Mouse (Mus musculus) intestine, postnatal 0 days (tissue): ENCODE measurements at regions not wholly inside any gene's neighbourhood (a gene's known extent, or its start where the extent isn't known, plus 50 kb on each side); places are given as distances from the start of the nearest gene placed in this dataset.

Experiments used
- ATAC-seq: fragments of 200-750 bp; cut with Nextera tagmentation; 2 replicates; pipeline ENCODE4 v1.8.0; 2017; ENCODE audit warnings: mild to moderate bottlenecking, moderate TSS enrichment, moderate library complexity
- H3K27ac ChIP-seq: fragments of 300-500 bp; sonication (generic); 2 replicates; pipeline ENCODE4 v1.5.1; 2014; ENCODE audit warnings: mild to moderate bottlenecking, low read depth, low read length, moderate library complexity
- H3K27me3 ChIP-seq: fragments of 300-500 bp; sonication (generic); replicated peaks from 2 replicates; pipeline ENCODE4 v1.6.1; 2014; ENCODE audit warnings: low read length, mixed read lengths; ENCODE audit not compliant: control insufficient read depth, insufficient read depth
- H3K36me3 ChIP-seq: fragments of 300-500 bp; sonication (generic); 2 replicates; pipeline ENCODE4 v1.6.1; 2014; ENCODE audit warnings: mild to moderate bottlenecking, moderate library complexity; ENCODE audit not compliant: control insufficient read depth, insufficient read depth
- H3K4me1 ChIP-seq: fragments of 300-500 bp; sonication (generic); replicated peaks from 2 replicates; pipeline ENCODE4 v1.6.1; 2014; ENCODE audit warnings: antibody characterized with exemption, low read length, mixed read lengths; ENCODE audit not compliant: control insufficient read depth, insufficient read depth
- H3K4me2 ChIP-seq: fragments of 300-500 bp; sonication (generic); replicated peaks from 2 replicates; pipeline ENCODE4 v1.6.1; 2014; ENCODE audit warnings: low read depth, mild to moderate bottlenecking, moderate library complexity
- H3K4me3 ChIP-seq: fragments of 300-500 bp; sonication (generic); 2 replicates; pipeline ENCODE4 v1.5.1; 2014; ENCODE audit warnings: low read depth, low read length
- H3K9ac ChIP-seq: fragments of 300-500 bp; sonication (generic); 2 replicates; pipeline ENCODE4 v1.6.1; 2014; ENCODE audit warnings: mild to moderate bottlenecking, low read depth, low read length
- H3K9me3 ChIP-seq: fragments of 300-500 bp; sonication (generic); 2 replicates; pipeline ENCODE4 v1.6.1; 2016; ENCODE audit warnings: mixed run types; ENCODE audit not compliant: control insufficient read depth
- CTCF ChIP-seq: sonication (generic); IDR thresholded peaks from 2 replicates; pipeline ENCODE4 v1.5.1; 2016; ENCODE audit warnings: low read depth, mild to moderate bottlenecking, control low read depth, antibody characterized with exemption, moderate library complexity
- WGBS: fragments of 180-500 bp; shearing (Covaris S2); extraction: QIAGEN DNeasy Blood & Tissue Kit; methylation state at CpG from one replicate; pipeline ENCODE4 v1.1.7; 2014; 5-methylcytosine and 5-hydroxymethylcytosine counted together

GRCm38 (mm10) chr3:23214427-23214826, 1138.0 kb downstream of the Tbl1xr1 start:
- Histone ChIP-seq H3K36me3 (no peaks in the 10 kb centered on the region), H3K27ac (no peak overlapping the region), H3K9ac (no peak overlapping the region), H3K9me3 (no peaks in the 10 kb centered on the region), H3K27me3 (no peaks in the 10 kb centered on the region), H3K4me1 (no peaks in the 10 kb centered on the region), H3K4me2 (no peak overlapping the region), H3K4me3 (no peak overlapping the region)
- no peak for ATAC-seq
- no peak for TF ChIP-seq CTCF
- WGBS, result 98% methylated on average over 1 of the region's 1 CpGs

GRCm38 (mm10) chr3:23216754-23217153, 1140.3 kb downstream of the Tbl1xr1 start:
- WGBS, result 72% methylated on average over 1 of the region's 1 CpGs
- Histone ChIP-seq H3K36me3 (no peaks in the 10 kb centered on the region), H3K27ac (no peak overlapping the region), H3K4me1 (no peaks in the 10 kb centered on the region), H3K27me3 (no peaks in the 10 kb centered on the region), H3K9me3 (no peaks in the 10 kb centered on the region), H3K9ac (no peak overlapping the region), H3K4me2 (no peak overlapping the region), H3K4me3 (no peak overlapping the region)
- no peak for TF ChIP-seq CTCF
- ATAC-seq, result no peak

DNA sequence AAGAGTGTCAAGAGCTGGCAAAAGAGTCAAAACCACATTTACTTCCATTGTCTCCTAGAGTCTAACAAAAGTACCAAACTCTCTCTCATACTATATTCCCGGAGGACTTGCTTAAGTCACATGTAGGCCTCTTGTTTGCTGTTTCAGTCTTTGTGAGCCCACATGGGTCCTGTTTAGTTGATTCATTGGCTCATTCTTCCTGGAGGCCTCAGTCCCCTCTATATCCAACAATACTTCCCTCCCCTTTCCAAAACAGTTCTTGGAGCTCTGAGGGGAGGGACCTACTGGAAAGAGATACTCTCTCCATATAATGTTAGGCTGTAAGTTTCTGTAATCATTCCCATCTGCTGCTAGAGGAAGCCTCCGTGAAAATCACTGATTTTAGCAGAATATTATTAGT, 1171.8 kb downstream of the Tbl1xr1 start:
- no peak for ATAC-seq
- H3K4me1 ChIP-seq, result no peaks in the 10 kb centered on the region
- no peaks in the 10 kb centered on the region for H3K9me3 ChIP-seq
- no peak for TF ChIP-seq CTCF
- H3K4me2 ChIP-seq, result no peak overlapping the region
- no peak overlapping the region for H3K27ac ChIP-seq
- WGBS, result 77% methylated on average over 2 of the region's 2 CpGs
- H3K36me3 ChIP-seq, result no peaks in the 10 kb centered on the region
- no peaks in the 10 kb centered on the region for H3K27me3 ChIP-seq
- no peak overlapping the region for H3K4me3 ChIP-seq
- no peak overlapping the region for H3K9ac ChIP-seq

DNA sequence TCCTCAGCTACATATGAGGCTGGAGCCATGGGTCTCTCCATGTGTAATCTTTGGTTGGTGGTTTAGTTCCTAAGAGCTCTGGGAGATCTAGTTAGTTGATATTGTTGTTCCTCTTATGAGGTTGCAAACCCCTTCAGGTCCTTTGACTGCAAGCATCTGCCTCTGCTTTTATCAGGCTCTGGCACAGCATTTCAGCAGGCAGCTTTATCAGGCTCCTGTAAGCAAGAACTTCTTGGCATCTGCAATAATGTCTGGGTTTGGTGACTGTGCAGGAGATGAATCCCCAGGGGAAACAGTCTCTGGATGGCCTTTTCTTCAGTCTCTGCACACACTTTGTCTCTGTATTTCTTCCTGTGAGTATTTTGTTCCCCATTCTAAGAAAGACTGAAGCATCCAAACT, 1175.7 kb downstream of the Tbl1xr1 start:
- H3K9me3 ChIP-seq, result no peaks in the 10 kb centered on the region
- no peak overlapping the region for H3K4me3 ChIP-seq
- no peaks in the 10 kb centered on the region for H3K36me3 ChIP-seq
- H3K9ac ChIP-seq, result no peak overlapping the region
- no peak overlapping the region for H3K27ac ChIP-seq
- no peak overlapping the region for H3K4me2 ChIP-seq
- no peak for TF ChIP-seq CTCF
- no peaks in the 10 kb centered on the region for H3K4me1 ChIP-seq
- no peak for ATAC-seq
- no peaks in the 10 kb centered on the region for H3K27me3 ChIP-seq

DNA sequence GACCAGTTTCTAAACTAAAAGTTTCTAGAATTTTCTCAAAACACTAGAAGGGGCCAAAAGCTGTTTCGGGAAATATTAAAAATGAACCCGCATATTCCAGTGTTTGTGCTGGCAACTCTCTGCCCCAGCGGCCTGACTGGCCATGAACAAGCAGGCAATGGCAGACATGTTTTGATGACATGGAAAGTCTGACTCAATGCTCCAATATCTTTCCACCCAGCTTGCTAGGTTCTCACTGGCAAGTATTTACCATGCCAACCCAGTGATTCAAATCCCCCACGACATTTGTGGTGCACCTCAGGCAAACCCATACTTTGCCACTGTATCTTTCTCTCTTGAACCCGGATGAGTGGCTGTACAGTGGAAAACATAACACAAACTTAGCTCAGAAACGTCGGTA, 1222.4 kb downstream of the Tbl1xr1 start:
- H3K4me1 ChIP-seq, result no peaks in the 10 kb centered on the region
- no peak overlapping the region for H3K4me2 ChIP-seq
- H3K36me3 ChIP-seq, result no peaks in the 10 kb centered on the region
- H3K9ac ChIP-seq, result no peak overlapping the region
- no peak for ATAC-seq
- H3K27ac ChIP-seq, result no peak overlapping the region
- WGBS, result 91% methylated on average over 7 of the region's 7 CpGs
- H3K9me3 ChIP-seq, result no peaks in the 10 kb centered on the region
- no peaks in the 10 kb centered on the region for H3K27me3 ChIP-seq
- TF ChIP-seq CTCF, result no peak
- H3K4me3 ChIP-seq, result no peak overlapping the region

DNA sequence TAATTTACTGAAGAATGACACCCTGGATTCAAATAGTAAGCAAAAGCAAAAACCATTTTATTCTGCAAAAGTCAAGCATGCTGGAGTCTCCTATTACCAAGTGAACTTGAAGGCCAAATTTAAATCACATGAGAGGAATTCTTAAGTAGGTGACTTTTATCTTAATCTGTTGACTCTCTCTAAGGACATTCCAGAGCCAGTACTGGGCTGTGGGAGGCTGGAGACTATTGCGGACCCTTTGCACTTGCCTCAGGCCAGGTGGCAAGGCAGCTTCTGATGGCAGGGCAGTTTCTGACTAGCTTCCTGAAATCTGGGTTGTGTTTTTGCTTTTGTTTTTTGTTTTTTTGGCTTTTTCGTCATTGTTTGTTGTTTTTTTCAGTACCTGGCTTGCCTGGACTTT, 1257.8 kb downstream of the Tbl1xr1 start:
- Histone ChIP-seq H3K4me2 (no peak overlapping the region), H3K27me3 (no peaks in the 10 kb centered on the region), H3K9ac (no peak overlapping the region), H3K36me3 (no peaks in the 10 kb centered on the region), H3K27ac (no peak overlapping the region), H3K4me1 (no peaks in the 10 kb centered on the region), H3K9me3 (no peaks in the 10 kb centered on the region), H3K4me3 (no peak overlapping the region)
- ATAC-seq, result no peak
- WGBS, result 79% methylated on average over 2 of the region's 2 CpGs
- TF ChIP-seq CTCF, result no peak

DNA sequence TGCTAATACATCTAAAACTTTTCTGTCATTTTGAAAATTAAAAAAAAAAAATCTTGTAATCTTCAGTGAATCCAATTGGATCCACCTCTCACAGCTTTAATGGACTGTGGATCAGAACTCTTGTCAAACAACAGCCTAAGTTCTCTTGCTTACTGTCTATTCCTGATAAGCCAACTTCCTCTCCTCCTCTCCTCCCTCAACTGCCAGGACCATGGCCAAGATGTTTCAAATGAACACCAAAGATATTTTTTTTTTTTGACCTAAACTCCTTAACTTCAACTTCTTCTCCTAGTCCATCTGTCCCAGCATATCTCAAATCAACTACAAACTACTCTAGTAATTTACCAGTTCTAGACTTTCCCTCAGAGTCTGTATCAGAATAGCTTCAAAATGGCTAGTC, 1258.5 kb downstream of the Tbl1xr1 start:
- Histone ChIP-seq H3K27me3 (no peaks in the 10 kb centered on the region), H3K9ac (no peak overlapping the region), H3K27ac (no peak overlapping the region), H3K9me3 (no peaks in the 10 kb centered on the region), H3K36me3 (no peaks in the 10 kb centered on the region), H3K4me3 (no peak overlapping the region), H3K4me2 (no peak overlapping the region), H3K4me1 (no peaks in the 10 kb centered on the region)
- no peak for TF ChIP-seq CTCF
- no peak for ATAC-seq
